Mouse (Mus musculus): Measurements from ENCODE around the gene Lor. TPM values are rescaled to one million over a fixed set of nuclear protein-coding genes. Genes with fewer than 3 reads are reported as not detected.

The Lor gene
- total RNA-seq (2021): 1 to 10 TPM; 1.8 to 2.3 TPM

- intact Hi-C loops (cut with DNase I): no loop called here
- DNase-seq (ENCODE audit: low spot score in 2 of 2): no peak
Measured at GRCm38 (mm10) chr3:92083042-92083441, at the start of gene Lor. Gene Lor, minus strand, starts transcription at chr3:92083142.

DNA sequence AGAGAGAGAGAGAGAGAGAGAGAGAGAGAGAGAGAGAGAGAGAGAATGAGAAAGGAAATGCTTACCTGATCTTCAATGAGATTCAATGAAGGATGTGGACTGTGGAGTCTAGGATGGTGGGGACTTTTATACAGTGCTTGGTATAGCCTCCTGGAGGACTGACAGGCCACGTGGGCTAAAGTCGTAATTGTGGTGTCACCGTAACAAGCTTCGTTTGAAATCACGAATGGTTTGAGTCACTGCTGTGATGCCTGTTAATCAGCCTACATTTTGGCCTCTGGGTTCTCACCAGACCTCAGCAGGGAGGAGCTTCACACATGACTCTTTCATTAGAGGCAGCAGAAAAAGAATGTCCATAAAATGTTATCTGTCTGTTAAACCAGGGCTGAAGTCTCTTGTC is 40.9 kb upstream of the Lor start, which contains the start of gene Prr9:
Gene Prr9 (minus strand): TSS at position 101 of the 400 bp plus-strand sequence.
- intact Hi-C loops (cut with DNase I): no loop called here
- DNase-seq (ENCODE audit: low spot score in 2 of 2): no peak

DNA sequence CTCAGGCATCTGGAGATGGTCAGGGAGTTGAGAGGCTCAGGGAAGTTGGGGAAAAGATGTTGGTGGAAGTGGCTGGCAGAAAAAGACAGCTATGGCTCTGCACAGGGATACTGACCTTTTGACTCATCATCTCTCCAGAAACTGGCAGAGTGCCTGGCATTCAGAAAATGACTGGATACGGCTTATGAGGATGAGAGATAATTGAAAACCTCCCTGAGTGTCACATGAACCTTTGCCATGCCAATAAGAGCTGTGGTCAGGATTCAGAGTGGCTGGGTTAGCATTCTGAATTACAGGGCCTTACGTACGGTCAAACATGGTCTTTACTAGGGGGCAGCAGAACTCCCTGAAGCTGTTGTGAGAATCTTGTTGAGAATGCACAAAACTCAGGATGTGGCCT is 38.0 kb upstream of the Lor start:
- intact Hi-C loops (cut with DNase I): no loop called here
- DNase-seq (ENCODE audit: low spot score in 2 of 2): no peak

GRCm38 (mm10) chr3:92117930-92118329 is 35.0 kb upstream of the Lor start:
- DNase-seq (ENCODE audit: low spot score in 2 of 2): peak; percentile 5 to 15
- intact Hi-C loops (cut with DNase I): no loop called here

- DNase-seq (ENCODE audit: low spot score in 2 of 2): no peak
- intact Hi-C loops (cut with DNase I): no loop called here
Measured at GRCm38 (mm10) chr3:92111526-92111925, 28.6 kb upstream of the Lor start.

DNA sequence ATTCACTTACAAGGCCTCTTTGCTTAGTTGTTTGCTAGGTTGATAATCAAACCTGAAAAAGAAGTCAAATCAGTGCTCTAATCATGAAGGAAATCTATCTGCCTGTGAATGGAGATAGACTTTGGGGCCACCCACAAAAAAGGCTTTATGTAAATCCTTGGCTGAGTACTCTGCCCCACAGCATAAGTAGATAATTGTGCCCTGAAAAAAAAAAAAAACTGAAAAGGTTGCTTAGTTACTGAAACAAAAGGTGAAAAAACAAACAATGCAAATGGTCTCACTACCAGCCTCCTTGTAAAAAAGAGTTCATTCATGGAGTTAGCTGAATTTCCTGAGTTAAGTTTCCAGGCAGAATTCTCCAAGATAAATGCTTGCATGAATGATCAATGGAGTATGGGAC is 27.8 kb upstream of the Lor start:
- DNase-seq (ENCODE audit: low spot score in 2 of 2): no peak
- intact Hi-C loops (cut with DNase I): no loop called here

DNA sequence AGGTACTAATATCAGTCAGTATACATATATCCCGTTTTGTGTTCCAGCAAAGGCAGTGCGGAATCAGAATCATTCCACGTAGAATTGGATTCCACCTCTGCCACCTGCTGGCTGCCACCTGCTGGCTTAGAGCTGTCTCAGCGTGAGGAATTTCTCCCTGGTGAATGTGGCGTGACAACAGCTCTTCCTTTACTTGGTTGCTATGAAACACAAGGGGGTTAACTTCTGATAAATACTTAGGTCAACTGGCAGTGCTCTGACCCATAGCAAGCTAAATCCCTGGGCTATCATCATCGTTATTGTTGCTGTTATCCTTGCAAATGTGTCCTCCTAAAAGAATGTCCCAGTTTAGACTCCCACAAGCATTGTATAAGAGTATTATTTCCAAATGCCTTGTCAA is 23.6 kb upstream of the Lor start:
- intact Hi-C loops (cut with DNase I): loop anchor here (1.0 kb wide), 1 partner anchor 56 kb away; no protein-coding TSS in a partner anchor
- DNase-seq (ENCODE audit: low spot score in 2 of 2): peak; percentile 51 to 54

DNA sequence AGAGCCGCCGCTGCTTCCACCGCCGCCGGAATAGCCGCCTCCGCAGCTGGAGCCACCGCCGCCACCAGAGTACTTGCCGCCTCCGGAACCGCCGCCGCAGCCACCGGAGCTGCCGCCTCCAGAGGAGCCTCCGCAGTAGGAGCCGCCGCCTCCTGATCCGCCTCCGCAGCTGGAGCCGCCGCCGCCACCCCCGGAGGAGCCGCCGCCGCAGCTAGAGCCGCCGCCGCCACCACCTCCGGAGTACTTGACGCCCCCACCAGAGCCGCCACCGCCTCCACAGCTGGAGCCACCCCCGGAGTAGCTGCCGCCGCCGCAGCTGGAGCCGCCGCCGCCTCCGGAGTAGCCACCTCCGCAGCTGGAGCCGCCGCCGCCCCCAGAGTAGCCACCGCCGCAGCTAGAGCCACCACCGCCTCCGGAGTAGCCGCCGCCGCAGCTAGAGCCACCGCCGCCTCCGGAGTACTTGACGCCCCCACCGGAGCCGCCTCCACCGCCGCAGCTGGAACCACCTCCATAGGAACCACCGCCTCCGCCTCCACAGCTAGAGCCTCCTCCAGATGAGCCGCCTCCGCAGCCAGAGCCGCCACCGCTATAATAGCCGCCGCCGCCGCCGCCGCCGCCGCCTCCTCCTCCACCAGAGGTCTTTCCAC is 1.5 kb downstream of the Lor start:
- intact Hi-C loops (cut with DNase I): no loop called here
- DNase-seq (ENCODE audit: low spot score in 2 of 2): peak in 1 of 2 experiments; percentile 19

DNA sequence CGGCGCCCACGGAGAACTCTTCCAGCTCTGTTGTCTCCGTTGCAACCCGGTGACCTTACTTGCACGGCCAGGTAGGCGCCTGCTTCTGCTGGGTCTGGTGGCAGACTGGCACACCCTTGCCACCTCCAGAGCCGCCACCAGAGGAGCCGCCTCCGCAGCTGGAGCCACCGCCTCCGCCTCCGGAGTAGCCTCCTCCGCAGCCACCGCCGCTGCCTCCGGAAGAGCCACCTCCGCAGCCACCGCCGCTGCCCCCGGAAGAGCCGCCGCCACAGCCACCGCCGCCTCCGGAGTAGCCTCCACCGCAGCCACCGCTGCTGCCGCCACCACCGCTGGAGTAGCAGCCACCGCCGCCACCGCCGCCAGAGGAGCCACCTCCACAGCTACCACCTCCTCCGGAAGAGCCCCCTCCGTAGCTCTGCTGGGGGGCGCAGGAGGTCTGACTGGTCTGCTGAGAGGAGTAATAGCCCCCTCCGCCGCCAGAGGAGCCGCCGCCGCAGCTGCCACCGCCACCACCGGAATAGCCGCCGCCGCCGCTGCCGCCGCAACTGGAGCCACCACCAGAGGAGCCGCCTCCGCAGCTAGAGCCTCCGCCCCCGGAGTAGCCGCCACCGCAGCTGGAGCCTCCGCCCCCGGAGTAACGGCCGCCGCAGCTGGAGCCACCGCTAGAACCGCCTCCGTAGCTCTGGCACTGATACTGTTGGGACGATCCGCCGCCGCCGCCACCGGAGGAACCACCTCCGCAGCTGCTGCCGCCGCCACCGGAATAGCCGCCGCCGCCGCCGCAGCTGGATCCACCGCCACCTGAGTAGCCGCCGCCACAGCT is 2.3 kb downstream of the Lor start:
- intact Hi-C loops (cut with DNase I): no loop called here
- peak; percentile 60 to 65 for DNase-seq (ENCODE audit: low spot score in 2 of 2)

GRCm38 (mm10) chr3:92050382-92051054 is 32.4 kb downstream of the Lor start:
- peak; percentile 32 to 41 for DNase-seq (ENCODE audit: low spot score in 2 of 2)
- intact Hi-C loops (cut with DNase I): loop anchor here (1.0 kb wide), 1 partner anchor 56 kb away; no protein-coding TSS in a partner anchor

DNA sequence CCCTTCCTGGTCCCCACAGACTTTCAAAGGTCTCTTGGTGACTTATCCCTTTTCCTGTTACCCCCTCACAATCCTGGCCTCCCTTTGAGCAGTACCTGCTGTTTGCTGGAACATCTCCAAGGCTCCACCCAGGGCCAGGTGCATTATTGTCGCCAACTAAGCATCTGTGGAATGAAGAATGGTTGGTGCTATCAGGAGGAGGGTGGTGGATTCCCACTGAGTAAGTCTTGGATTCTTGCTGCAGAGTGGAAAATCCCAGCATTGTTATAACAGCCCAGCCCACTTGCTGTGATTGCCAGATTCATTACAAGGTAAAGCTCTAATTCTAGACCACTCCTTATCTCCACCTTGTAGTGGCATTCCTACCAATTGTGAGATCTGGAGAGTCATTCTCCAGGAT is 49.0 kb downstream of the Lor start:
- intact Hi-C loops (cut with DNase I): no loop called here
- DNase-seq (ENCODE audit: low spot score in 2 of 2): no peak

GRCm38 (mm10) chr3:92033203-92033602 is 49.7 kb downstream of the Lor start:
- intact Hi-C loops (cut with DNase I): no loop called here
- no peak for DNase-seq (ENCODE audit: low spot score in 2 of 2)

Small RNA genes within 50 kb of the gene (microRNA-seq; reads per million reads assigned to microRNA genes)
- 0 reads per million in 2 experiments for gene Gm25145

Other genes with a start within 250 kb of the Lor start
- gene Pglyrp3, start 68.6 kb downstream of the Lor start, total RNA-seq (2021): not detected
- gene Prr9, start 40.8 kb upstream of the Lor start, total RNA-seq (2021): not detected
- gene Lelp1, start 59.6 kb upstream of the Lor start, total RNA-seq (2021): not detected
- gene Sprr2a1, start 132.7 kb upstream of the Lor start, total RNA-seq (2021): not detected
- gene Sprr2a2, start 132.8 kb upstream of the Lor start, total RNA-seq (2021): not detected
- gene Sprr2a3, start 202.3 kb upstream of the Lor start, total RNA-seq (2021): not detected
- gene Sprr2b, start 233.5 kb upstream of the Lor start, total RNA-seq (2021): not detected

Data from left cerebral cortex, postnatal 25 days (tissue).